Mouse (Mus musculus) limb, embryonic 10.5 days (tissue): ENCODE data around the gene Ptpn5. TPM values are rescaled to one million over a fixed set of nuclear protein-coding genes. Genes with fewer than 3 reads are reported as not detected.
A peak's percentile ranks its signal among the peaks of the same experiment; 100 is the strongest.

ENCODE experiments used
- DNase-seq: peaks from one replicate; pipeline ENCODE4 v3.0.0-alpha.2; 2017; ENCODE audit warnings: low spot score
- H3K27ac ChIP-seq: fragments of 300-500 bp; sonication (generic); 2 replicates; pipeline ENCODE4 v1.5.1; 2016; ENCODE audit warnings: mild to moderate bottlenecking
- H3K27me3 ChIP-seq: fragments of 300-500 bp; sonication (generic); 2 replicates; pipeline ENCODE4 v1.6.1; 2016; ENCODE audit warnings: low read depth, mild to moderate bottlenecking; ENCODE audit not compliant: poor library complexity, severe bottlenecking
- H3K36me3 ChIP-seq: fragments of 300-500 bp; sonication (generic); 2 replicates; pipeline ENCODE4 v1.6.1; 2016; ENCODE audit warnings: mild to moderate bottlenecking, moderate library complexity
- H3K4me1 ChIP-seq: fragments of 300-500 bp; sonication (generic); 2 replicates; pipeline ENCODE4 v1.6.1; 2016
- H3K4me3 ChIP-seq: fragments of 300-500 bp; sonication (generic); 2 replicates; pipeline ENCODE4 v1.5.1; 2016; ENCODE audit warnings: mild to moderate bottlenecking, moderate library complexity
- H3K9me3 ChIP-seq: fragments of 300-500 bp; sonication (generic); replicated peaks from 2 replicates; pipeline ENCODE4 v1.6.1; 2016; ENCODE audit warnings: mild to moderate bottlenecking
- WGBS: fragments of 180-500 bp; shearing (Covaris S2); methylation state at CpG from one replicate; pipeline ENCODE4 v1.1.7; 2016; 5-methylcytosine and 5-hydroxymethylcytosine counted together
- microRNA-seq: library from miRNA; unstranded; fragments of <30 nt; microRNA quantifications from one replicate; pipeline ENCODE4, GENCODE M21; 2017
- polyA plus RNA-seq: library from polyadenylated mRNA; unstranded; fragments of >200 nt; fragmentation: Nextera tagmentation; extraction: Ambion mirVana; gene quantifications from 2 replicates; pipeline ENCODE4 v1.2.1, GENCODE M21; 2016

Ptpn5 gene
- polyA plus RNA-seq, 1 experiment from 2014 or later: 0.30 TPM

DNA sequence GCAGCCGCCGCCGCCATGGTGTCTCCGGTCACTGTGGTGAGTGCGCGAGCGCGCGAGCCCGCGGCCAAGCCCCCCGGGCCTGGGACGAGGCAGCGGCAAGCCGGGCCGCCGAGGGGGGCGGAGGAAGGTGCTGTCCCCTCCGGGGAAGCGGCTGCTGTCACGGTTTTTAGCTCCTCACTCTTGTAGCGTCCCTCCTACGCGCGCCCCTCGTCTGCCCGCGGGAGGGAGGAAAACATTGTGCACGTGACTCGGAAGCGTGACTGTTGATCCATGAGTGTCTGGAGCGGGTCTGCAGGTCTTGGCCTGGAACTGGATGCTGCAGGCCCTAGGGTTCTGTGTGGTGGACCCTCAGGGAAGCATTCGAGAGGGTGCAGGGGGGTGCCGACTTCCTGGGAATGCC is 82.7 kb downstream of the Ptpn5 start:
- Histone ChIP-seq H3K9me3 (no peaks in the 10 kb centered on the region), H3K27me3 (peaks cover 7% of the 10 kb centered on the region; the same call in 1 of the 2 replicates), H3K36me3 (peaks cover 10% of the 10 kb centered on the region; the same call in 1 of the 2 replicates), H3K4me1 (peaks cover 21% of the 10 kb centered on the region), H3K27ac (peak overlapping the region; percentile 94), H3K4me3 (peak overlapping the region; percentile 97)
- no peak for DNase-seq
- under 1% methylated on average over 34 of the region's 34 CpGs for WGBS

- peaks cover 10% of the 10 kb centered on the region; the same call in 1 of the 2 replicates for H3K36me3 ChIP-seq
- H3K4me3 ChIP-seq: peak within 1 kb of the TSS; percentile 97
- H3K9me3 ChIP-seq: no peaks in the 10 kb centered on the region
- peak; percentile 94 for DNase-seq
- WGBS: 0% methylated on average over 33 of the region's 33 CpGs
- peaks cover 7% of the 10 kb centered on the region; the same call in 1 of the 2 replicates for H3K27me3 ChIP-seq
- H3K27ac ChIP-seq: peak within 1 kb of the TSS; percentile 94
- H3K4me1 ChIP-seq: peaks cover 18% of the 10 kb centered on the region
Observed at GRCm38 (mm10) chr7:47050366-47050765, 83.1 kb downstream of the Ptpn5 start, which contains the start of gene Tmem86a. Gene Tmem86a (plus strand): TSS chr7:47050601.

DNA sequence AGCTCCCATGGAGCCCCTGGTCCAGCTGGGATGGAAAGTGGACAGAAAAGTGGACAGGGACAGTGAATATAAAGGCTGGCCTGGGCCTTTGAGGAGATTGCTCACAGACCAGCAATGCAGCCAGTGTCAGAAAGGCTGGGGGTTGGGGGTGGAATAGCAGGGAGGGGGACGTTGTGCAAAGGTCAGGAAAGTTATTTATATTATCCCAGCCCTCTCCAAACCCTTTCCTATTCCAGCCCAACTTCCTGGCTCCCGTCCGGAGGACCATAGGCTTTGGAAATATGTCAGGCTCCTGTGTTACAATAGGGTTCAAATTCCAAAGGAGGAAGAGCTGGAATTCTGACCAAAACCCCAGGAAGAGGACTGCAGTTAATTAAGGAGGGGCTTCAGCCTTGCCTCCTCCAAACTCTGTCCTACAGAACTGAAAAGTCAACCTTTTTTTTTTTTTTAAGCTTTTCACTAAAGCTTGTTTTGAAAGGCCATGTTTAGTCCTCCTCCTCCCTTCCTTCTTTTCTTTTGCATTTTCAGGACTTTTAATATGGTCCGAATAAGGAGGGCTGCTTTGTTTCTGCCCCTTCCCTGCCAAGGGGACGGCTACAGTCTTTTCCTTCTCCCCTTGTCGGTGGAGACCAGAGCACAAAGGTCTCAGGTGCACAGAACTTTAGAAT is 90.5 kb downstream of the Ptpn5 start:
- 56% methylated on average over 6 of the region's 6 CpGs for WGBS
- no peaks in the 10 kb centered on the region for H3K27me3 ChIP-seq
- DNase-seq: no peak

DNA sequence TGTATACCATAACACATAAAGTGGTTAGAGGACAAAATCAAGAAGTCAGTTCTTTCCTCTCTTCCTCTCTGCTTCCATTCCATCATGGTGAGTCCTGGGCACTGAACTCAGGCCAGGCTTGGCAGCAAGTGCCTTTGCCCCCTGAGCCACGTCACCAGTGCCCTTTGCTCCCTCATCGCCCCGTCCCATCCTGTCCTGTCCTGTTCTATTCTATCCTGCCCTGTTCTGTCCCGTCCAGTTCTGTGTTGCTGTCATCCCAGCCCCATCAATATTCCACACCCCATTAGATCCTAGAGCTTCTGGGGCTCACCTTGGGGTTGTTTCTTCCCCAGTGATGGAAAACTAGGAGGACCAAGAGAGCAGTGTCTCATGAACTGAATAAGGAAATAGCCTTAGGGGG is 91.4 kb downstream of the Ptpn5 start:
- 79% methylated on average over 4 of the region's 4 CpGs for WGBS

More for the DNA sequence above, 90.5 kb downstream of the Ptpn5 start:
- H3K27ac ChIP-seq: no peak overlapping the region
- H3K36me3 ChIP-seq: no peaks in the 10 kb centered on the region
- peaks cover 4% of the 10 kb centered on the region for H3K4me1 ChIP-seq
- H3K4me3 ChIP-seq: no peak overlapping the region
- no peaks in the 10 kb centered on the region for H3K9me3 ChIP-seq

GRCm38 (mm10) chr7:47041706-47042105 is 91.8 kb downstream of the Ptpn5 start:
- Histone ChIP-seq H3K4me1 (peaks cover 4% of the 10 kb centered on the region), H3K27ac (no peak overlapping the region), H3K27me3 (no peaks in the 10 kb centered on the region), H3K9me3 (no peaks in the 10 kb centered on the region), H3K36me3 (no peaks in the 10 kb centered on the region), H3K4me3 (no peak overlapping the region)
- 92% methylated on average over 3 of the region's 3 CpGs for WGBS
- no peak for DNase-seq

More for the DNA sequence above, 91.4 kb downstream of the Ptpn5 start:
- Histone ChIP-seq H3K27me3 (no peaks in the 10 kb centered on the region), H3K4me1 (peaks cover 4% of the 10 kb centered on the region), H3K9me3 (no peaks in the 10 kb centered on the region), H3K27ac (no peak overlapping the region), H3K36me3 (no peaks in the 10 kb centered on the region), H3K4me3 (no peak overlapping the region)
- DNase-seq: no peak

DNA sequence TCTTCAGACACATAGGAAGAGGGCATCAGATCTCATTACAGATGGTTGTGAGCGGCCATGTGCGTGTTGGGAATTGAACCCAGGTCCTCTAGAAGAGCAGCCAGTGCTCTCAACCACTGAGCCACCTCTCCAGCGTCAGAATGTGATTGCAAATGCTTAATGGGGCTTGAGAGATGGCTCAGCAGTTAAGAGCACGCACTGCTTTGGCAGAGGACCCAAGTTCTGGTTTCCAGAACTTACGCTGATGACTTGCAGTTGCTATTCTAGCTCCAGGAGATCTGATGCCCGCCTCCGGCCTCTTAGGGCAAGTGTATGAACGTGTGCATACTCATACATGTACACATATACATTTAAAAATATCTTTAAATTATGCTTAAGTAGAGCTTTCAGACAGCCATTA is 98.1 kb downstream of the Ptpn5 start:
- WGBS: 84% methylated on average over 8 of the region's 8 CpGs

DNA sequence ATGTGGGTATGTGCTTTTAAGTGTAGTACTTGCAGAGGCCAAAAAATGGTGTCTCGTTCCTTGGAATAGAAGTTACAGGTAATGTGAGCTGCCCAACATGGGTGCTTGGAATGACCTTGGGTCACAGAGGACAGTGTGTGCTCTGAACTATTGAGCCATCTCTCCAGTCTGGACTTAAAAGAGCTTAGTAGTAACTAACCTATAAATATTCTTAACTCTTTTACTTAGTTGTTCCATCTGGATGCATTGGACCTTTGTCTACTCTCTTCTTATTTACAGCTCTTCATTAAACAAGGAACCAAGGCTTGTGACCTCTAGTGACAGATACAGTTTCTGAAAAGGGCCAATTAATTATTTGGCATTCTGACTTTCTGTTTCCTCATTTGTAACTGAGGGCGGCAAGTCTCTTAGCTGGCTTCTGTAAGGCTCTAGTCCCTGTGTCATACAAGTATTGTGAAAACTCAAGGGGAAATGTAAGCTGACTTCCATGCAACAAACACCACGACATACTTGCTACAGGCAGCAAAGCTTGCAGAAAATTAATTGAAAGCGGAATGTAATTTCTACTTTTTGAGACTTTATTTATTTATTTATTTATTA is 98.6 kb downstream of the Ptpn5 start:
- no peaks in the 10 kb centered on the region for H3K36me3 ChIP-seq
- no peak overlapping the region for H3K27ac ChIP-seq
- H3K4me1 ChIP-seq: no peaks in the 10 kb centered on the region
- H3K9me3 ChIP-seq: no peaks in the 10 kb centered on the region
- no peak for DNase-seq
- 89% methylated on average over 4 of the region's 4 CpGs for WGBS
- H3K27me3 ChIP-seq: no peaks in the 10 kb centered on the region
- no peak overlapping the region for H3K4me3 ChIP-seq

More for the DNA sequence above, 98.1 kb downstream of the Ptpn5 start:
- H3K27ac ChIP-seq: no peak overlapping the region
- H3K4me3 ChIP-seq: no peak overlapping the region
- no peak for DNase-seq
- no peaks in the 10 kb centered on the region for H3K27me3 ChIP-seq
- H3K9me3 ChIP-seq: no peaks in the 10 kb centered on the region
- no peaks in the 10 kb centered on the region for H3K36me3 ChIP-seq
- H3K4me1 ChIP-seq: no peaks in the 10 kb centered on the region

DNA sequence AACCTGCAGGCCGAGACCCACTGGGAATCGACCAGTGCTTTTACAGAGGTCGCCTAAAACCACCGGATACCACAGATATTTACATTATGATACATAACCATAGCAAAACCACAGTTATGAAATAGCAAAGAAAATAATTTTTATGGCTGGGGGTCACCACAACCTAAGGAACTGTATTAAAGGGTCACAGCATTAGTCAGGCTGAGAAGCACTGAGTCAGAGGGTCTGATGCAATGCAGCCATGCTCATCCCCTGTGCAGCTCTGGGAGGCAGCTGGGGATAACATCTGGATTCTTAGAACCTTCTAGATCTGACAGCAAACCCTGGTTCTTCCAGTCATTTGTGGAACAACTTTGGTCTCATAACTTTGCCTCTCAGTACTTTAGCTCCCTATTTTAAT is 102.1 kb downstream of the Ptpn5 start:
- no peak overlapping the region for H3K27ac ChIP-seq
- no peak for DNase-seq
- H3K27me3 ChIP-seq: no peaks in the 10 kb centered on the region
- no peaks in the 10 kb centered on the region for H3K4me1 ChIP-seq
- H3K4me3 ChIP-seq: no peak overlapping the region
- no peaks in the 10 kb centered on the region for H3K9me3 ChIP-seq
- 85% methylated on average over 4 of the region's 4 CpGs for WGBS
- H3K36me3 ChIP-seq: no peaks in the 10 kb centered on the region

DNA sequence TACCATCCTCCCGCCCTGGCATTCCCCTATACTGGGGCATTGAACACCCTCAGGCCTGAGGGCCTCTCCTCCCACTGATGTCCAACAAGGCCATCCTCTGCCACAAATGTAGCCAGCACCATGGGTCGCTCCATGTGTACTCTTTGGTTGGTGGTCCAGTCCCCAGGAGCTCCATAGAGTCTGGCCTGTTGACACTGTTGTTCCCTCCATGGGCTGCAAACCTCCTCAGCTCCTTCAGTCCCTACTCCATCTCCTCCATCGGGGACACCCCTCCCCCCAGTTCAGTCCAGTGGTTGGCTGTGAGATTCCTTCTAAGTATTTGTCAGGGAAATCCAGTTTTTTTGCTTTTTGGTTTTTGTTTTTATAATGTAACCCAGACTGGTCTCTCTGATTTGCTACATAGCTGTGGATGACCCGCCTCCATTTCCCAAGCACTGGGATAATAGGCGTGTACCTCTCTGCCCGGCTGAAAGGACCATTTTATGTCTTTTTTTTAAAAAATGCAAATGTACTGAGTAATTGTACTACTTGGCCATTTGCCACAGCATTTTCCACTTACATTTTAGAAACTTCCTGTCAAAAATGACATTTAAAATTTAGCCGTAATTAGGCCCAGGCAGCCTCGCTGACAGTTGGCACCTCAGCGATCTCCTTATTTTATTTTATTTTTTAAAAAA is 102.8 kb downstream of the Ptpn5 start:
- H3K4me3 ChIP-seq: no peak overlapping the region
- H3K27ac ChIP-seq: no peak overlapping the region
- no peak for DNase-seq
- no peaks in the 10 kb centered on the region for H3K9me3 ChIP-seq
- H3K36me3 ChIP-seq: no peaks in the 10 kb centered on the region
- no peaks in the 10 kb centered on the region for H3K4me1 ChIP-seq
- WGBS: 90% methylated on average over 9 of the region's 9 CpGs
- no peaks in the 10 kb centered on the region for H3K27me3 ChIP-seq

Small RNAs within 50 kb of the gene (microRNA-seq; reads per million reads assigned to microRNA genes)
- not detected for gene Mir7056

Other genes with a start within 250 kb of the Ptpn5 start
- gene Tsg101, start 213.7 kb downstream of the Ptpn5 start, polyA plus RNA-seq: 236 and 252 TPM in 2 replicates
- gene Uevld, start 175.2 kb downstream of the Ptpn5 start, polyA plus RNA-seq: 11.7 and 12.1 TPM in 2 replicates
- not detected in 2 replicates for gene Gm9999, start 150.1 kb downstream of the Ptpn5 start, polyA plus RNA-seq
- gene Spty2d1, start 125.3 kb downstream of the Ptpn5 start, polyA plus RNA-seq: 11.2 and 11.9 TPM in 2 replicates
- 8.3 and 11.8 TPM in 2 replicates for gene Tmem86a, start 83.1 kb downstream of the Ptpn5 start, polyA plus RNA-seq
- not detected in 2 replicates for gene Mrgpra6, start 71.2 kb upstream of the Ptpn5 start, polyA plus RNA-seq
- gene Mrgpra9, start 119.2 kb upstream of the Ptpn5 start, polyA plus RNA-seq: not detected in 2 replicates
- not detected in 2 replicates for gene Mrgpra1, start 220.6 kb upstream of the Ptpn5 start, polyA plus RNA-seq